Mouse (Mus musculus): Measurements from ENCODE around the gene Tspan18. TPM values are rescaled to one million over a fixed set of nuclear protein-coding genes. Genes with fewer than 3 reads are reported as not detected.

Gene Tspan18
- polyA plus RNA-seq, 1 experiment = 43.9 TPM

GRCm38 (mm10) chr2:93318781-93319349, 15.4 kb downstream of the Tspan18 start:
- TF ChIP-seq CTCF (IDR thresholded peaks at IDR 0.05; ENCODE audit: borderline replicate concordance, extremely low read depth, insufficient read depth, insufficient read length) (no peak), POLR2A (IDR thresholded peaks at IDR 0.05; ENCODE audit: borderline replicate concordance, extremely low read depth, insufficient read depth, insufficient read length, poor library complexity, severe bottlenecking) (no peak)
- no peak for DNase-seq (ENCODE audit: low read depth)

- peak; percentile 78 for DNase-seq (ENCODE audit: low read depth)
- TF ChIP-seq CTCF (IDR thresholded peaks at IDR 0.05; ENCODE audit: borderline replicate concordance, extremely low read depth, insufficient read depth, insufficient read length) = no peak
- TF ChIP-seq POLR2A (IDR thresholded peaks at IDR 0.05; ENCODE audit: borderline replicate concordance, extremely low read depth, insufficient read depth, insufficient read length, poor library complexity, severe bottlenecking) = no peak
Observed at GRCm38 (mm10) chr2:93313768-93314632, 20.3 kb downstream of the Tspan18 start.

DNA sequence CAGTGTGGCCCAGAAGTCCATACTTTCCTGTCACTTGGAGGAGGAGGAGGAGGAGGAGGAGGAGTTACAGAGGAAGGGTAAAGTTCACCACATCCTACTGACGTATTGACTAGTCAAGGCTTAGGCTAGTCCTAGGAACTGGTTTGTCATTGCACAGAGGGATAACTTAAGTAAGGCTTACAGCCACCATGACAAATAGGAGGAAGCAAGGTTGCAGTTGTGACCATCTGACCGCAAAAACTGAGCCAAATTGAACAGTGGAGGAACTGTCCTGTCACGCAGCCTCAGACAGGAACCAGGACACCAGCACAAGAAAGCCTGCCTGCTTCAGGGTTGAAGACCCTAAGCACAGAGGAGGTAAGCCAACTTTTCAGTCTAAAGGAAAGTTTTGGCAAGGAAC, 21.8 kb downstream of the Tspan18 start:
- TF ChIP-seq POLR2A (IDR thresholded peaks at IDR 0.05; ENCODE audit: borderline replicate concordance, extremely low read depth, insufficient read depth, insufficient read length, poor library complexity, severe bottlenecking) (no peak), CTCF (IDR thresholded peaks at IDR 0.05; ENCODE audit: borderline replicate concordance, extremely low read depth, insufficient read depth, insufficient read length) (no peak)
- DNase-seq (ENCODE audit: low read depth) = no peak

DNA sequence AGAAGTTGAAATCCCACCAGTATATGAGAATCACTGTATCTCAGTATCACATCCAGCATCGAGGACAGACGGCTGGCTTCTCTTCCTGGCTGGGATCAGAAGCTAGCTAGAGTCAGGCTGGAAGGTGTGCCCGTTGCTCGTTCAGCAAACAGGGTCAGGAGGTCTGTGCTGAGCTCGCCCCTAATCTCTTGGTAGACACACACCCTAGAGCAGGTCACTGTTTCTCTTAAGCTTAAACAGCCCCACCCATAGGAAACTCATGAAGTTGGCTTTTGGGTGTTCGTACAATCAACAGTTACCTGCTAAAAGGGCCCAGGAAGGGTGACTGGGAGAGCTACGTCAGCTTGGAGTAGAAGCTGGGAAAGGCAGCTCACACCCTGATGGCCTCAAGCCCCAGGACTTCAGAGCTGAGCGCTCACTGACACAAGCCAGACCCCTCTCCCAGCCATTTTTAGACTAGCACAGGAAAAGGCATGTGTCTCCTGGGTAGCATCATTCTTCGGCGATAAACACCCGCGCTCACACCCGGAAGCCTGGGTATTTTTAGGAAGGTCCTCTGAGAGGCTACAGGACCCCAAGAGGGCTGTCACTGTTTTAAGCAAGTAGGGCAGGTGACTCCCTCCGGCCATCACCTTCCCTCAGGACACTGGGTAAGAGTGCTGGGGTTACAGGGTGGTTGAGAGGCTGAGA, 24.4 kb downstream of the Tspan18 start:
- no peak for DNase-seq (ENCODE audit: low read depth)
- TF ChIP-seq POLR2A (IDR thresholded peaks at IDR 0.05; ENCODE audit: borderline replicate concordance, extremely low read depth, insufficient read depth, insufficient read length, poor library complexity, severe bottlenecking) (no peak), CTCF (IDR thresholded peaks at IDR 0.05; ENCODE audit: borderline replicate concordance, extremely low read depth, insufficient read depth, insufficient read length) (no peak)

DNA sequence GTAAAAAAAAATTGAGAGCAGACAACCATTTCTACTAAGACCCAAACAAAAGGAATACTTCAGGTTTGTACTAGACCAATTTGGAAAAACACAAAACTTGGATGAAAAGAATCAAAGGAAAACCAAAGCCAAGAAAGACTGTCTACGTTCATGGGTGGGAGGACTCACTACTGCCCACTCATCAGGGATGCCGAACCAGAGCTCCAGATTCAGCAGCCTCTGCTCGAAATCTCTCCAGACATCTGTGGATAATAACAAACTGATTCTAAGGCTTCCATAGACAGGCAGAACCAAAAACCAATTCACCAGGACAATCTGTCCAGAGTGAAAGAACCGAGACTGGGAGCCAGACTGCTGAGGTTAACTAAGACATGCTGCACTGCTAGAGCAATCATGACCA, 27.4 kb downstream of the Tspan18 start:
- DNase-seq (ENCODE audit: low read depth) = no peak
- TF ChIP-seq CTCF (IDR thresholded peaks at IDR 0.05; ENCODE audit: borderline replicate concordance, extremely low read depth, insufficient read depth, insufficient read length) (no peak), POLR2A (IDR thresholded peaks at IDR 0.05; ENCODE audit: borderline replicate concordance, extremely low read depth, insufficient read depth, insufficient read length, poor library complexity, severe bottlenecking) (no peak)

DNA sequence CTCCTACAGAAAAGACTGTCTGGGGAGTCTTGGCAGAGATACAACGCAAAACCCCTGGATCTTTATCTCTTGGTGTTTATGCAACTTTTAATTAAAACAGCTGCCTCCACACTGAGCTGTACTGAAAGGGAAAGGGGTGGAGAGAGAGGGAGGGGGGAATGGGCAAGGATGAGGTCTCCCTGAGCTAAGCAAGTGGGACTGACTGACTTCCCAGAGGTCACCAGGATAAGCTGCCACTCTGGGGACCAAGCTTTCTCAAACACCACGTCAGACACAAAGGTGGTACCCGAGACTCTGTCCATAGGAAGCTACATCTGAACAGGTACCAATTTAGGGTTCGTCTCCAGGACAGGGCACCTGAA, 30.1 kb downstream of the Tspan18 start:
- TF ChIP-seq CTCF (IDR thresholded peaks at IDR 0.05; ENCODE audit: borderline replicate concordance, extremely low read depth, insufficient read depth, insufficient read length) (no peak), POLR2A (IDR thresholded peaks at IDR 0.05; ENCODE audit: borderline replicate concordance, extremely low read depth, insufficient read depth, insufficient read length, poor library complexity, severe bottlenecking) (no peak)
- DNase-seq (ENCODE audit: low read depth) = no peak

DNA sequence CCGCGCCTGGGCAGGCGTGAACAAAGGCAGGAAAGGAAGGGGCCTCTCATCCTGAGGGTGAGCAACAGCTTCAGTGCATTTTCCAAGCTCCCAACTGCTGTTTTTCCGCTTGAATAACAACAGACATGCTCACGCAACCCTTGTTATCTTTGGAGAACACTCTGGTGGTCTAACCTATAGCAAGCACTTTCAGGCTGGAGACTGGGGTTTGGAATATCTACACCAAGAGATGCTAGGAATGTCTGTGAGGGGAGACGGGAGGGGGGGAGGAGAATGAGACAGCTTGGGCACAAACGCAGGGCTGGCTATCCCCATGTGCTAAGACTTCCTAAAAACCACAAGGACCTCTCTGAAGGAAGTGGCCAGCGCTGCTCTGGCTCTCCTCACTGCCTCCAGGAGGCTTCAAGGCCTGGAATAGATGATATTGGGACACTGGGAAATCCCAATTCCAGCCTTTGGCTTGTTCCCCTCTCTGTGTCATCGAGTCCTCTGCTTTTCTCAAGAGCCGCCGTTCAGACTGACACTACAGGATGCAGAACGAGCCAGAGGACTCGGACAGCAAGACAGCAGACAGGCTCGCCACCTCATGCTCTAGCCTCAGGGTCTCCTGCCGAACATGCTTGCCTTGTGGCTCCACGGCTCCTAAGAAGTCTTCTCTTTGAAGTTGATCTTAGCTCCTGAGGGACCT, 30.6 kb downstream of the Tspan18 start:
- peak; percentile 80 for DNase-seq (ENCODE audit: low read depth)
- no peak for TF ChIP-seq POLR2A (IDR thresholded peaks at IDR 0.05; ENCODE audit: borderline replicate concordance, extremely low read depth, insufficient read depth, insufficient read length, poor library complexity, severe bottlenecking)
- no peak for TF ChIP-seq CTCF (IDR thresholded peaks at IDR 0.05; ENCODE audit: borderline replicate concordance, extremely low read depth, insufficient read depth, insufficient read length)

DNA sequence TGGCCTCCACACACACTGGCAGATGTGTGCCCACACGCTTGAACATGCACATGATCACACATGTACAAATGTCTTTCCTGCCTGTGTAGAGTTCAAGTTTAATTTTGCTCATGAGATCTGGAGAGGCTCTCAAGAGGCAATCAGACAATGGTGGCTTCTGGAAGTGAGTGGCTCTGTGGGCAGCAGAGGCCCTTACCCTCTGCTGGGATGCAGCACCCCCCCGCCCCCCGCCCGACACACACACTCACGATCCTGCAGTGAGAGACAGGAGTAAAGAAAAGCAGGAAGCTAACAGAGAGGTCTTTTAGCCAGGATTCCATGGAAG, 31.1 kb downstream of the Tspan18 start:
- no peak for DNase-seq (ENCODE audit: low read depth)
- TF ChIP-seq CTCF (IDR thresholded peaks at IDR 0.05; ENCODE audit: borderline replicate concordance, extremely low read depth, insufficient read depth, insufficient read length) = no peak
- TF ChIP-seq POLR2A (IDR thresholded peaks at IDR 0.05; ENCODE audit: borderline replicate concordance, extremely low read depth, insufficient read depth, insufficient read length, poor library complexity, severe bottlenecking) = no peak

GRCm38 (mm10) chr2:93297656-93298055, 36.6 kb downstream of the Tspan18 start:
- TF ChIP-seq POLR2A (IDR thresholded peaks at IDR 0.05; ENCODE audit: borderline replicate concordance, extremely low read depth, insufficient read depth, insufficient read length, poor library complexity, severe bottlenecking) (no peak), CTCF (IDR thresholded peaks at IDR 0.05; ENCODE audit: borderline replicate concordance, extremely low read depth, insufficient read depth, insufficient read length) (no peak)
- DNase-seq (ENCODE audit: low read depth) = no peak

GRCm38 (mm10) chr2:93291186-93291926, 42.9 kb downstream of the Tspan18 start:
- DNase-seq (ENCODE audit: low read depth) = peak; percentile 82
- TF ChIP-seq CTCF (IDR thresholded peaks at IDR 0.05; ENCODE audit: borderline replicate concordance, extremely low read depth, insufficient read depth, insufficient read length) (no peak), POLR2A (IDR thresholded peaks at IDR 0.05; ENCODE audit: borderline replicate concordance, extremely low read depth, insufficient read depth, insufficient read length, poor library complexity, severe bottlenecking) (no peak)

Measured in brain, embryonic 14.5 days (tissue).